Mouse (Mus musculus) testis, postnatal 14 days (tissue): ENCODE results near the gene Timd4.

Experiments used
- DNase-seq: peaks from one replicate; pipeline ENCODE4 v3.0.0; 2021; ENCODE audit warnings: low spot score

Gene Timd4

GRCm38 (mm10) chr11:46810511-46810910, at the start of gene Timd4:
Gene Timd4, plus strand, starts transcription at chr11:46810800.
- DNase-seq: no peak

- no peak for DNase-seq
These were observed 33.7 kb upstream of the Timd4 start for GRCm38 (mm10) chr11:46776879-46777278.

- no peak for DNase-seq
These were observed 30.8 kb upstream of the Timd4 start for GRCm38 (mm10) chr11:46779811-46780210.

GRCm38 (mm10) chr11:46804440-46804839, 6.2 kb upstream of the Timd4 start:
- no peak for DNase-seq

- DNase-seq: no peak
These were observed 7.1 kb downstream of the Timd4 start for GRCm38 (mm10) chr11:46817692-46818091.

GRCm38 (mm10) chr11:46819930-46820329, 9.3 kb downstream of the Timd4 start:
- no peak for DNase-seq

- DNase-seq: no peak
These were observed 19.7 kb downstream of the Timd4 start for GRCm38 (mm10) chr11:46830348-46830747.

- no peak for DNase-seq
These were observed 24.5 kb downstream of the Timd4 start for GRCm38 (mm10) chr11:46835080-46835479.

- no peak for DNase-seq
These were observed 31.6 kb downstream of the Timd4 start for GRCm38 (mm10) chr11:46842015-46842726.

- DNase-seq: no peak
These were observed 36.1 kb downstream of the Timd4 start for GRCm38 (mm10) chr11:46846661-46847060.

- DNase-seq: no peak
These were observed 37.2 kb downstream of the Timd4 start for GRCm38 (mm10) chr11:46847827-46848220.

- DNase-seq: no peak
These were observed 37.8 kb downstream of the Timd4 start for GRCm38 (mm10) chr11:46848221-46848971.

- DNase-seq: no peak
These were observed 54.2 kb downstream of the Timd4 start for GRCm38 (mm10) chr11:46864809-46865208.

GRCm38 (mm10) chr11:46868594-46868993, 58.0 kb downstream of the Timd4 start:
- no peak for DNase-seq

- DNase-seq: no peak
These were observed 65.2 kb downstream of the Timd4 start for GRCm38 (mm10) chr11:46875774-46876173.

- no peak for DNase-seq
These were observed 71.9 kb downstream of the Timd4 start for GRCm38 (mm10) chr11:46882456-46882855.

GRCm38 (mm10) chr11:46889093-46889492, 78.5 kb downstream of the Timd4 start:
- DNase-seq: no peak
